Mouse (Mus musculus) embryonic facial prominence, embryonic 12.5 days (tissue): Measurements from ENCODE around the gene Naa80. TPM values are rescaled to one million over a fixed set of nuclear protein-coding genes. Genes with fewer than 3 reads are reported as not detected.

ENCODE experiments used
- ATAC-seq: fragments of 200-750 bp; cut with Nextera tagmentation; 2 replicates; pipeline ENCODE4 v1.8.0; 2017; ENCODE audit not compliant: insufficient number of reproducible peaks, insufficient read depth, low FRiP score, low TSS enrichment
- H3K27ac ChIP-seq: fragments of 300-500 bp; sonication (generic); 2 replicates; pipeline ENCODE4 v1.5.1; 2016; ENCODE audit warnings: mild to moderate bottlenecking
- H3K27me3 ChIP-seq: fragments of 300-500 bp; sonication (generic); 2 replicates; pipeline ENCODE4 v1.6.1; 2016; ENCODE audit warnings: mild to moderate bottlenecking, moderate library complexity
- H3K36me3 ChIP-seq: fragments of 300-500 bp; sonication (generic); 2 replicates; pipeline ENCODE4 v1.6.1; 2016; ENCODE audit warnings: mild to moderate bottlenecking
- H3K4me1 ChIP-seq: fragments of 300-500 bp; sonication (generic); 2 replicates; pipeline ENCODE4 v1.6.1; 2016
- H3K4me2 ChIP-seq: fragments of 300-500 bp; sonication (generic); replicated peaks from 2 replicates; pipeline ENCODE4 v1.6.1; 2016; ENCODE audit warnings: mild to moderate bottlenecking, moderate library complexity
- H3K4me3 ChIP-seq: fragments of 300-500 bp; sonication (generic); 2 replicates; pipeline ENCODE4 v1.5.1; 2016; ENCODE audit warnings: mild to moderate bottlenecking
- H3K9ac ChIP-seq: fragments of 300-500 bp; sonication (generic); 2 replicates; pipeline ENCODE4 v1.6.1; 2016; ENCODE audit warnings: mild to moderate bottlenecking, moderate library complexity
- H3K9me3 ChIP-seq: fragments of 300-500 bp; sonication (generic); 2 replicates; pipeline ENCODE4 v1.6.1; 2016; ENCODE audit warnings: mild to moderate bottlenecking, moderate library complexity
- WGBS: fragments of 180-500 bp; shearing (Covaris S2); methylation state at CpG from one replicate; pipeline ENCODE4 v1.1.7; 2016; 5-methylcytosine and 5-hydroxymethylcytosine counted together
- polyA plus RNA-seq: library from polyadenylated mRNA; unstranded; fragments of >200 nt; fragmentation: Nextera tagmentation; extraction: Ambion mirVana; gene quantifications from 2 replicates; pipeline ENCODE4 v1.2.1, GENCODE M21; 2016

Gene Naa80
- polyA plus RNA-seq, 1 experiment from 2014 or later, result 15.4 TPM

- no peak overlapping the region for H3K4me2 ChIP-seq
- H3K9ac ChIP-seq, result no peak overlapping the region
- no peak for ATAC-seq
- no peaks in the 10 kb centered on the region for H3K9me3 ChIP-seq
- H3K27me3 ChIP-seq, result 0 out of 2 replicates have a peak, but pooled peaks cover 3% of the 10 kb centered on the region
- H3K4me1 ChIP-seq, result peaks cover 33% of the 10 kb centered on the region
- H3K4me3 ChIP-seq, result no peak overlapping the region
- H3K36me3 ChIP-seq, result no peaks in the 10 kb centered on the region
- H3K27ac ChIP-seq, result no peak overlapping the region
- 89% methylated on average over 11 of the region's 11 CpGs for WGBS
Measured at GRCm38 (mm10) chr9:107601275-107601674, 22.6 kb downstream of the Naa80 start.

GRCm38 (mm10) chr9:107602068-107602648 lies 23.5 kb downstream of the Naa80 start:
- H3K27me3 ChIP-seq, result 0 out of 2 replicates have a peak, but pooled peaks cover 3% of the 10 kb centered on the region
- H3K9ac ChIP-seq, result peak overlapping the region; percentile 32; the same call in 1 of the 2 replicates

GRCm38 (mm10) chr9:107603251-107603650 lies 24.6 kb downstream of the Naa80 start:
- 80% methylated on average over 6 of the region's 6 CpGs for WGBS
- H3K4me2 ChIP-seq, result no peak overlapping the region
- no peaks in the 10 kb centered on the region for H3K36me3 ChIP-seq
- 0 out of 2 replicates have a peak, but pooled peaks cover 3% of the 10 kb centered on the region for H3K27me3 ChIP-seq
- H3K4me3 ChIP-seq, result no peak overlapping the region
- no peak overlapping the region for H3K27ac ChIP-seq
- no peak for ATAC-seq
- H3K4me1 ChIP-seq, result peaks cover 48% of the 10 kb centered on the region
- no peaks in the 10 kb centered on the region for H3K9me3 ChIP-seq
- no peak overlapping the region for H3K9ac ChIP-seq

More at GRCm38 (mm10) chr9:107602068-107602648, 23.5 kb downstream of the Naa80 start:
- H3K4me3 ChIP-seq, result no peak overlapping the region
- 11% methylated on average over 10 of the region's 10 CpGs for WGBS
- no peaks in the 10 kb centered on the region for H3K9me3 ChIP-seq
- 0 out of 2 replicates have a peak overlapping the region, but pooled peaks have one; percentile 13 for H3K27ac ChIP-seq
- no peaks in the 10 kb centered on the region for H3K36me3 ChIP-seq
- peak; percentile 30; the same call in 1 of the 2 replicates for ATAC-seq
- H3K4me2 ChIP-seq, result no peak overlapping the region; the same call in 1 of the 2 replicates
- peaks cover 42% of the 10 kb centered on the region for H3K4me1 ChIP-seq

- no peak overlapping the region for H3K27ac ChIP-seq
- WGBS, result 28% methylated on average over 23 of the region's 23 CpGs
- H3K9ac ChIP-seq, result peak overlapping the region; percentile 33; the same call in 1 of the 2 replicates
- peak overlapping the region; percentile 37 for H3K4me2 ChIP-seq
- ATAC-seq, result no peak
- H3K36me3 ChIP-seq, result no peaks in the 10 kb centered on the region
- no peak overlapping the region for H3K4me3 ChIP-seq
- 0 out of 2 replicates have a peak, but pooled peaks cover 3% of the 10 kb centered on the region for H3K27me3 ChIP-seq
- peaks cover 61% of the 10 kb centered on the region for H3K4me1 ChIP-seq
- H3K9me3 ChIP-seq, result no peaks in the 10 kb centered on the region
Measured at GRCm38 (mm10) chr9:107605041-107605661, 26.5 kb downstream of the Naa80 start.

GRCm38 (mm10) chr9:107606591-107606990 lies 27.9 kb downstream of the Naa80 start:
- H3K4me1 ChIP-seq, result peaks cover 61% of the 10 kb centered on the region
- no peak for ATAC-seq
- H3K4me3 ChIP-seq, result no peak overlapping the region
- peak overlapping the region; percentile 19; the same call in 1 of the 2 replicates for H3K9ac ChIP-seq
- H3K9me3 ChIP-seq, result no peaks in the 10 kb centered on the region
- peak overlapping the region; percentile 33 for H3K4me2 ChIP-seq
- H3K27me3 ChIP-seq, result no peaks in the 10 kb centered on the region
- peak overlapping the region; percentile 46; the same call in 1 of the 2 replicates for H3K27ac ChIP-seq
- WGBS, result 8% methylated on average over 9 of the region's 9 CpGs
- no peaks in the 10 kb centered on the region for H3K36me3 ChIP-seq

- ATAC-seq, result no peak
- Histone ChIP-seq H3K9me3 (no peaks in the 10 kb centered on the region), H3K27ac (peak overlapping the region; percentile 46; the same call in 1 of the 2 replicates), H3K4me1 (peaks cover 64% of the 10 kb centered on the region), H3K9ac (0 out of 2 replicates have a peak overlapping the region, but pooled peaks have one; percentile 19), H3K4me3 (no peak overlapping the region), H3K36me3 (no peaks in the 10 kb centered on the region), H3K27me3 (no peaks in the 10 kb centered on the region), H3K4me2 (peak overlapping the region; percentile 33)
- WGBS, result 75% methylated on average over 2 of the region's 2 CpGs
Measured at GRCm38 (mm10) chr9:107607036-107607435, 28.3 kb downstream of the Naa80 start.

- Histone ChIP-seq H3K4me3 (no peak overlapping the region), H3K4me2 (no peak overlapping the region), H3K27ac (no peak overlapping the region), H3K9ac (no peak overlapping the region), H3K36me3 (no peaks in the 10 kb centered on the region), H3K27me3 (no peaks in the 10 kb centered on the region), H3K9me3 (no peaks in the 10 kb centered on the region), H3K4me1 (peaks cover 62% of the 10 kb centered on the region)
- no peak for ATAC-seq
- 56% methylated on average over 9 of the region's 9 CpGs for WGBS
Measured at GRCm38 (mm10) chr9:107607653-107608245, 29.1 kb downstream of the Naa80 start.

GRCm38 (mm10) chr9:107608741-107609432 lies 30.2 kb downstream of the Naa80 start, which contains the start of gene Sema3b:
Sema3b (minus strand) TSS chr9:107609229.
- 37% methylated on average over 12 of the region's 12 CpGs for WGBS
- Histone ChIP-seq H3K9me3 (no peaks in the 10 kb centered on the region), H3K27ac (peak within 1 kb of the TSS; percentile 17; the same call in 1 of the 2 replicates), H3K36me3 (0 out of 2 replicates have a peak, but pooled peaks cover 2% of the 10 kb centered on the region), H3K9ac (no peak within 1 kb of the TSS), H3K4me1 (peaks cover 62% of the 10 kb centered on the region), H3K4me2 (peak within 1 kb of the TSS; percentile 5; the same call in 1 of the 2 replicates), H3K4me3 (no peak within 1 kb of the TSS), H3K27me3 (no peaks in the 10 kb centered on the region)
- no peak for ATAC-seq

GRCm38 (mm10) chr9:107609433-107609830 lies 30.7 kb downstream of the Naa80 start:
- H3K9me3 ChIP-seq, result no peaks in the 10 kb centered on the region

GRCm38 (mm10) chr9:107611456-107612190 lies 32.9 kb downstream of the Naa80 start:
- WGBS, result 72% methylated on average over 6 of the region's 6 CpGs
- H3K4me1 ChIP-seq, result peaks cover 35% of the 10 kb centered on the region
- peak; percentile 22; the same call in 1 of the 2 replicates for ATAC-seq

More at GRCm38 (mm10) chr9:107609433-107609830, 30.7 kb downstream of the Naa80 start:
- Histone ChIP-seq H3K4me3 (no peak overlapping the region), H3K27ac (peak overlapping the region; percentile 17; the same call in 1 of the 2 replicates), H3K9ac (no peak overlapping the region), H3K27me3 (no peaks in the 10 kb centered on the region), H3K36me3 (peaks cover 7% of the 10 kb centered on the region; the same call in 1 of the 2 replicates), H3K4me1 (peaks cover 57% of the 10 kb centered on the region), H3K4me2 (peak overlapping the region; percentile 5; the same call in 1 of the 2 replicates)
- ATAC-seq, result no peak
- 63% methylated on average over 4 of the region's 4 CpGs for WGBS

More at GRCm38 (mm10) chr9:107611456-107612190, 32.9 kb downstream of the Naa80 start:
- Histone ChIP-seq H3K4me2 (peak overlapping the region; percentile 70), H3K9ac (peak overlapping the region; percentile 73), H3K36me3 (peaks cover 29% of the 10 kb centered on the region), H3K9me3 (no peaks in the 10 kb centered on the region), H3K27ac (peak overlapping the region; percentile 95), H3K27me3 (no peaks in the 10 kb centered on the region), H3K4me3 (peak overlapping the region; percentile 35)
